Mouse (Mus musculus) retina, postnatal 7 days (tissue): Measurements from ENCODE around the gene Npl.
"Not testable (repeated sequence)": the region's sequence is repeated elsewhere in the genome, so short reads cannot be mapped to it uniquely, and the experiment has no call there.

ENCODE experiments used
- DNase-seq: peaks from one replicate; pipeline ENCODE4 v3.0.0-alpha.2; 2012; ENCODE audit warnings: low read depth, low spot score

The Npl gene

DNA sequence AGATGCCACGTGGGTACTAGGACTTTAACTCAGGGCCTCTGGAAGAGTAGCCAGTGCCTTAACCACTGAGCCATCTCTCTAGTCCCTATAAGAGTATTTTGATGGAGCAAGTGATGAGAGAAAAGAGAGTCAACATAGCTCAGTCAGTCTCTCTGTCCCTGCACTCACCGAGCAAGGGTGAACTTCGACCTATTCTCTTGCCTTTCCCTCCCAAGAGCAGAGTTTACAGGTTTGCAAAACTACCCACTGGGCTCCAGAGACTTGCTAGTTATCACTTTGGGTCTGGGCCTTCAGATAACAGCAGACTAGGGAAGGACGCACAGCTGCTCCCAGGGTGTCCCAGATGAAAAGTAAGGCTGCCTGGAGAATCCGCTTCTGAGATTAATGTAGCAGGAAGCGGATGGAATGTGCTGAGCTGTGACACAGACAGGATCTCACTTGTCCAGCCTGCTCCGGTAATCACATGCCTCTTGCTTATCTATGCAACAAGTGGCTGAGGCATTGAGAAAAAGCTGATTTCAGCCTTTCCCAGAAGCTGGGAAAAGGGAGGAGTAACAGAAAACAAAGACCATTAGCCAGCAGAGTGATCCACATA lies 7.0 kb downstream of the Npl start:
- DNase-seq, result no peak

DNA sequence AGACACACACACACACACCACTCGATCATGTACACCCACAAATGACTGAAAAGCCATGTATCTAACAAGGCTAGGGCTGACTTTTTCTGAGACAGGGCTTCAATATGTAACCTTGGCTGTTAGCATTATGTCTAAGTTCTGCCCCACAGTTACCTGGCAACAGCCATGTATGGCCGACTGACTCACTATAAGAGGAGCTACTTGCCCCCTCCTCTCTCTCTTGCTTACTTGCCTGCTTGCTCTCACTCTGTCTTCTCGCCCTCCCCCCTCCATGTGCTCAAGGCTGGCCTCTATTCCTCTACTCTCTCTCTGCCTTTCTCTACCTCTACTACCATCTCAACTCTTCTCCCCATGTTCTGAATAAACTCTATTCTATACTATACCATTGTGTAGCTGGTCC lies 9.1 kb downstream of the Npl start:
- DNase-seq, result no peak

- no peak for DNase-seq
Observed at GRCm38 (mm10) chr1:153539739-153540333, 10.0 kb downstream of the Npl start.

DNA sequence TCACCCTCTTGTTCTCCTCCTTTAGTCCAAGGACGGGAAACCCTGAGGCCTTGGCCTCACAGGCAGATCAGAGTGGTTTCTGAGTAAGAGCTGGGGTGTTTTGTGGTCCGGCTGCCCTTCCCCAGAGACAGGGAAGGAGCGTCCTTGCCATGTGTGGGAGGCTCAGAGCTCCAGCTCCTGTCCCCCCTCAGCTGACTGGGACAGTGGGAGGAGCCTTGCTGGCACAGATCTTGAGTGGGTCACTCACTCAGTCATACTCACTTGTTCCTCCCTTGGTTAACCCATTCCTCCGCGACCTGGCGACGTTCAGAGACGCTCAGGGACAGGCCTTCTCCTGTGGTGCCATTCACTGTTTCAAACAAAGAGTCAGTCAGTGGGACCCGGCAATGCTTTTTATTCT lies 14.2 kb downstream of the Npl start:
- DNase-seq, result no peak

- not testable (repeated sequence) for DNase-seq
Observed at GRCm38 (mm10) chr1:153532896-153533295, 16.9 kb downstream of the Npl start.

DNA sequence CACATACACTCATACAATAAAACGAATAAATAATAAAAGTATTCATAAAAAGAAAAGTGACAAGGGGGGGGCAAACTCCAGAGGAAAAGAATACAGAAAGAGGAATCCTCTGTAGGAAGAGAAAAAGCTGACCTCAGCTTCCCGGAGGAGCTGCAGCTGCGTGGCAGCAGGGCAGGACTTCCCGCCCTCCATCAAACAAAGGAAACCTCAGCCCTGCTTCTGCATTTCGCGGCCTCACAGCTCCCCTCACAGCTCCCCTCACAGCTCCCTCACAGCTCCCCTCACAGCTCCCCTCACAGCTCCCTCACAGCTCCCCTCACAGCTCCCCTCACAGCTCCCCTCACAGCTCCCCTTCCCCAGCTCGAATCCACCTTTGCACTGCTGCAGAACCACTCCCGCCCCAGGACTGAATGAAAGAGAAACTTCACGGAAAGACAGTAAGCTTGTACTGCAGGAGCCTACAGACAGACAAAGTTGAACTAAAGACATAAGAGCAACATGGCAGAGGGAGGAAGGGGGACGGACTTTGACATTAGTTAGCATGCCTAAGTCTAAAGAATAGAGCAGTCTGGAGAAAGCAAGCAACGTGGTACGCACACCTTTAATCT lies 17.5 kb downstream of the Npl start:
- no peak for DNase-seq

GRCm38 (mm10) chr1:153531677-153532233 lies 18.1 kb downstream of the Npl start:
- DNase-seq, result no peak

GRCm38 (mm10) chr1:153522116-153522515 lies 27.7 kb downstream of the Npl start:
- DNase-seq, result no peak

- DNase-seq, result no peak
Observed at GRCm38 (mm10) chr1:153515368-153515767, 34.5 kb downstream of the Npl start.

GRCm38 (mm10) chr1:153510330-153511009 lies 39.4 kb downstream of the Npl start:
- DNase-seq, result no peak

GRCm38 (mm10) chr1:153509569-153509968 lies 40.3 kb downstream of the Npl start:
- not testable (repeated sequence) for DNase-seq

GRCm38 (mm10) chr1:153509012-153509411 lies 40.8 kb downstream of the Npl start:
- no peak for DNase-seq

- no peak for DNase-seq
Observed at GRCm38 (mm10) chr1:153506266-153506665, 43.6 kb downstream of the Npl start.

GRCm38 (mm10) chr1:153501644-153502321 lies 48.1 kb downstream of the Npl start:
- no peak for DNase-seq

- no peak for DNase-seq
Observed at GRCm38 (mm10) chr1:153500030-153500429, 49.8 kb downstream of the Npl start.

GRCm38 (mm10) chr1:153496030-153496429 lies 53.8 kb downstream of the Npl start:
- no peak for DNase-seq

- no peak for DNase-seq
Observed at GRCm38 (mm10) chr1:153493931-153494330, 55.9 kb downstream of the Npl start.

DNA sequence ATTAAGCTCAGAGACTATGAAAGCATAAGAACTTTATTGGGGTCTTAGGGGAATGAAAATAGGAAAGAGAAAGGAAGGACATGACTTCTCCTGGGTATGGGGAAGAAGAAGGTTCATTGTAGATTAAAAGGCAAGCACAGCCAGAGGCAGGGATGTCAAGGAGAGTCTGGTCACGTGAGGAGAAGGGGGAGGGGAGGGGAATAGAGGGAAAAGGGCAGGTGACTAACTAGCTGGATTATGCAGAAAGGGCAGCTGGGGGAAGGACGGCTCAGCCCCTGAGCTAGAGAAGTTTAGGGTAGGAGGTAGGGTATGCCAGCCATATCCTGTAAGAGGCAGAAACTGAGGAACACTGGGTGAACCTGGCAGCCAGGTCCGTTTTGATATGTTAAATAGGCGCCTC lies 56.5 kb downstream of the Npl start:
- DNase-seq, result no peak

GRCm38 (mm10) chr1:153491822-153492221 lies 58.0 kb downstream of the Npl start:
- no peak for DNase-seq

DNA sequence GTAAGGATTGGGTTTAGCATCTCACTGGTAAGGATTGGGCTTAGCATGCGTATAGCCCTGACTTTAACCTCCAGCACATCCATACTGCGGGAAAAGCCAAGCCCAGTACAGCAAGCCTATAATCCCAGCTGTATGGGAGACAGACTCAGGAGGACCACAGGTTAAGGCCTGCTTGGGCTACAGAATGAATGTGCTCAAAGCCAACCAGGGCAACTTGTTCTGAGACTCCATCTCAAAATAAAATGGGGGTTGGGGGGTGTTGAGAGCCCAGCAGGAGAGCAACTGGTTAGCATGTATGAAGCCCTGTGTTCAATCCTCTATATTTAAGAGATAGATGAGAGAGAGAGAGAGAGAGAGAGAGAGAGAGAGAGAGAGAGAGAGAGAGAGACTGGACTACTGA lies 58.5 kb downstream of the Npl start:
- no peak for DNase-seq

DNA sequence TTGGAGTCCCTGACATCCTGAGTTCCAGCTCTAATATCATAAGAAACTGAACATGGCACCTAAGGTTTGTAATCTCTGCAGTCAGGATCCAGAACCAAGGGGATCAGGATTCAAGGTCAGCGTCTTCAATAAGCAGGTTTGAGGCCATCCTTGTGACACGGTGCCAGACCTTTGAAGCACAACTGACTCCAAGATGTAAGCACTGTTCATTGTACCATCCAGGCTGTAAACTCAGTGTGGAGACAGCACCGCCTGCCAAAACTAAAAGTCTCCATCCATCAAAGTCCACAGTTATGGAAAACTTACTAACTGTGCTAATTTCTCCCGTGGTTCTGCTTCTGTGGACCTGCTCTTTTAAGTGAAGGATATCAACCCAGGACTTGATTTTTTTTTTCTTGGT lies 59.9 kb downstream of the Npl start:
- no peak for DNase-seq

- DNase-seq, result no peak
Observed at GRCm38 (mm10) chr1:153489540-153489939, 60.3 kb downstream of the Npl start.
